Mouse (Mus musculus): ENCODE results near the gene Cks2. TPM values are rescaled to one million over a fixed set of nuclear protein-coding genes. Genes with fewer than 3 reads are reported as not detected.

Gene Cks2
- 28.8 TPM for polyA plus RNA-seq (2017; shearing (Covaris generic))

DNA sequence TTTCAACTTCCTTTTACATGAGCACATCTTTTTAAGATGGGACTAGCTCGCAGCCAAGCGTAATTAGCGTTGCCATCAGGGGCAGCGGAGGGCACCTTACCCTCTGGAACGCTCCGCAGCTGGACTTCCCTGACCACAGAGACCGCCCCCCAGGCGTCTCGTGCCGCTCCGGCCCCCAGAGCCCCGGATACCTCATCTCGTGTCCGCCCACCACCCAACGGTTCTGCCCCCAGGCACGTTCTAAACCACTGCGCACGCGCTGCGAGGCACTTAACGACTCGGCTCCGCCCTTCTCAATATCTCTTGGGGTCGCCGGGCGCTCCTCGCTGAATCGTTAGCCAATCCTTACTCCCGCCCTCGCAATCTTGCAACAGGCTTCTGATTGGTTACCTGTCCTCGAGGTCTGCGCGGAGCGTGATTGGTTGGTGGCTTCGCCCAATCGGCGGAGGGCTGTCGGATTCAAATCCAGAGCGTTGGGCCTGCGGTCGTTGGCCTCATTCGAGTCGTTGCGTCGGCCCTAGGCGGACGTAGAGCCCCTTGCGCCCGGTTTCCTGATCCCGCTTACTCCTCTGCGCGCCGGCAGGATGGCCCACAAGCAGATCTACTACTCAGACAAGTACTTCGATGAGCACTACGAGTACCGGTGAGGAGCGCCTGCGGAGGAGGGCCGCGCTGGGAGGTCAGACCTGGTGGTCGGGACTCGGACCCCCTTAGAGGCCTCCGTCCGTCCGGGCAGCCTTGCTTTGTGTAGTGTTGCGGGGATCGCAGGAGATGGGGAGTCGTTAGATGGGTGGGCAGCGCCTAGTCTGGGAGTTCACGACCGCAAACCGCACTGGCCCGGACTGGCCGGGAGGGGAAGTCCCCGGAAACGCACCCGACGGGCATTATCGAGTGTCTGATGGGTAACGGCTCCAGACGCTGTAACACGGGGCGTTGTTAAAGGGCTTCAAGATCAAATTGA is at the start of gene Cks2:
Gene Cks2, plus strand, starts transcription at position 404 of the 961 bp plus-strand sequence.

DNA sequence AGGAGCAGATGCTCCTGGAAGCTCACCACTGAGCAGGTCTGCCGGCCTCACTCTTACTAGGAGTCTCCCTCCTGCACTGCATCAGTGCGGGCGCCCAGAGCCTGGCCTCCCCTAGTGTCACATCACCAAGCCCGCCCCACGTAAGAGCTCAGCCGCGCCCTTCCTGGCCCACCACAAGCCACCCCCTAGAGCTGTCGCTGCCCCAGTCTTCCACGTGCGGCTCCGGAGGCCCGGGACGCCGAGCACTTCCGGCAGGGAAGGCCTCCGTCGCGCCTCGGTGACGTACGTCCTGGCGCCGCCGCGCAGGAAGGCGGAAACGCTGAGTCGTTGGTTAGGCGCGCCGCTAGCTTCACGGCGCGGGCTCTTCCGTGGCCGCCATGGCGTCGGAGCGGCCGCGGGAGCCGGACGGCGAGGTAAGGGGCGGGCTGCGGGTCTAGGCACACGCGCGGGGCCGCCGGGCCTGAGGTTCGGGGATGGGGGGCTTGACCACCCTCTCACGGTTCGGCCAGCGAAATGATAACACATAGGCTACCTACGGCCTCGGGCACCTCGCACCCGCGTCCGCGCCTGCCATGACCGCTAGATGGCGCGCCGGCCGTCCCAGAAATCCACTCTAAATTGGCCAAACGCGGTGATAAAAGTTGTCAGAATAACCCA is 6.5 kb downstream of the Cks2 start, which contains the start of gene Secisbp2:
Gene Secisbp2, plus strand, starts transcription at position 290 of the 657 bp plus-strand sequence.

Other genes with a start within 250 kb of the Cks2 start
- not detected for gene S1pr3, start 236.6 kb upstream of the Cks2 start, polyA plus RNA-seq (2017; shearing (Covaris generic))
- not detected for gene Shc3, start 75.8 kb upstream of the Cks2 start, polyA plus RNA-seq (2017; shearing (Covaris generic))
- 56.4 TPM for gene Secisbp2, start 6.5 kb downstream of the Cks2 start, polyA plus RNA-seq (2017; shearing (Covaris generic))
- gene Sema4d, start 148.5 kb downstream of the Cks2 start, polyA plus RNA-seq (2017; shearing (Covaris generic)): 152 TPM
- gene Gadd45g, start 201.4 kb downstream of the Cks2 start, polyA plus RNA-seq (2017; shearing (Covaris generic)): 7.3 TPM